Mouse (Mus musculus): Measurements from ENCODE around the gene Klf6. TPM values are rescaled to one million over a fixed set of nuclear protein-coding genes. Genes with fewer than 3 reads are reported as not detected.

The Klf6 gene
- polyA plus RNA-seq, 1 experiment = 32.9 TPM

DNA sequence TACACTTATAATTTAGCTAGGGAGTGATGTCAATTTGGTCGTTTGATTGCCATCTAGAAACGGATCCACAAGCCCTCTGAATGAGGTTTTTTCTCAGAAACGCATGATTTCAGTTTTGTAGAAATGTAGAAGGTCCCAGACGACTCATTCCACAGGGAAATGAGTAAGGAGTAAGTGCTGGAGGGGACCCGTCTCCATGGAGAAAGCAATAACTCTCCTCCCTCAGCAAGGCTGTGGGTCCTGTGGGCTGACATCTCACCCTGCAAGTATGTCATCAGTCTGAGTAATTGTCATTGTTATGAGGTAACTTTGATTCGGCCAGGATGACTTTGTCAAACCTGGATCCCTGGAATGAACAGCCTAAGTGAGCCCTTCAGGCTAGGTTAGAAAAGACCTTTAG, 4.8 kb downstream of the Klf6 start:
- WGBS = 83% methylated on average over 6 of the region's 6 CpGs
- no peak for TF ChIP-seq POLR2A (IDR thresholded peaks at IDR 0.05; ENCODE audit: borderline replicate concordance, control insufficient read depth, low read depth, low read length)
- TF ChIP-seq CTCF (IDR thresholded peaks at IDR 0.05; ENCODE audit: control insufficient read depth, insufficient read depth, low read length) = no peak
- Histone ChIP-seq H3K4me1 (ENCODE audit: control insufficient read depth, insufficient read depth, low read length) (peaks cover 4% of the 10 kb centered on the region; the same call in 1 of the 2 replicates), H3K27ac (ENCODE audit: control insufficient read depth, insufficient read depth, low read depth, low read length, poor library complexity) (no peak overlapping the region), H3K4me3 (replicated peaks; ENCODE audit: control insufficient read depth, low read depth, low read length) (no peak overlapping the region)

DNA sequence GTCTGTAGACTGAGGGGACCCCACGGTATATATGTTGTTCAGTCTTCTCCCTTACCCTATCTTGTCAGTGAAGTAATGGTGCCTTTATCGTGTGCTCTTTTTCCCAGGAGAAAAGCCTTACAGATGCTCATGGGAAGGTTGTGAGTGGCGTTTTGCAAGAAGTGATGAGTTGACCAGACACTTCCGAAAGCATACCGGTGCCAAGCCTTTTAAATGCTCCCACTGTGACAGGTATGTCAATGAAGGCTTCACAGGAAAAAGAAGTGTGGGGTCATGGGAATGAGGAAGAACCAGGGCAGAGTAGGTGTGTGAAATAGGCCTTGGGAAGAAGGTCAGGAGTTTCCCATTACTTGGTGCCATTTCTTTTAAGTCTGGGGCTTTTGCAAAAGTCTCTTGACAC, 5.2 kb downstream of the Klf6 start:
- 86% methylated on average over 5 of the region's 5 CpGs for WGBS
- Histone ChIP-seq H3K4me1 (ENCODE audit: control insufficient read depth, insufficient read depth, low read length) (peaks cover 4% of the 10 kb centered on the region; the same call in 1 of the 2 replicates), H3K27ac (ENCODE audit: control insufficient read depth, insufficient read depth, low read depth, low read length, poor library complexity) (no peak overlapping the region), H3K4me3 (replicated peaks; ENCODE audit: control insufficient read depth, low read depth, low read length) (no peak overlapping the region)
- no peak for TF ChIP-seq CTCF (IDR thresholded peaks at IDR 0.05; ENCODE audit: control insufficient read depth, insufficient read depth, low read length)
- TF ChIP-seq POLR2A (IDR thresholded peaks at IDR 0.05; ENCODE audit: borderline replicate concordance, control insufficient read depth, low read depth, low read length) = no peak

DNA sequence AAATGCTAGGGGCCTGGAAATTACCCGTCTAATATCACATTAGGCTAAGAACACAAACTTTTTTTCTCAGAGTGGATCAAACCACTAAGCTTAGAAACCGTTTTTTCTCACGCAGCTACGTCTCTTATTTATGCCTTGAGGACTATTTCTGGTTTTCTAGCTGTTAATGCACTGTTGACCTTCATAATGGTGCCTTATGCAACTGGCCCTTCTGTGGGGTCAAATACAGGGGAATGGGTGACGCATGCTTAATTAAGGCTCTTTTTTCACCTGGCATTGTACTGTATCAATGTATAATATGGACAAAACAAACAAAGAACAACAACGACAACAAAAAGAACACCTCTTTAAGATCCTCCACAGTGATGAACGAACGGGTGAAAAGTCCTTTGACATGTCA, 7.1 kb downstream of the Klf6 start:
- Histone ChIP-seq H3K4me1 (ENCODE audit: control insufficient read depth, insufficient read depth, low read length) (peaks cover 5% of the 10 kb centered on the region; the same call in 1 of the 2 replicates), H3K27ac (ENCODE audit: control insufficient read depth, insufficient read depth, low read depth, low read length, poor library complexity) (no peak overlapping the region), H3K4me3 (replicated peaks; ENCODE audit: control insufficient read depth, low read depth, low read length) (no peak overlapping the region)
- 75% methylated on average over 8 of the region's 8 CpGs for WGBS
- no peak for TF ChIP-seq CTCF (IDR thresholded peaks at IDR 0.05; ENCODE audit: control insufficient read depth, insufficient read depth, low read length)
- TF ChIP-seq POLR2A (IDR thresholded peaks at IDR 0.05; ENCODE audit: borderline replicate concordance, control insufficient read depth, low read depth, low read length) = no peak

DNA sequence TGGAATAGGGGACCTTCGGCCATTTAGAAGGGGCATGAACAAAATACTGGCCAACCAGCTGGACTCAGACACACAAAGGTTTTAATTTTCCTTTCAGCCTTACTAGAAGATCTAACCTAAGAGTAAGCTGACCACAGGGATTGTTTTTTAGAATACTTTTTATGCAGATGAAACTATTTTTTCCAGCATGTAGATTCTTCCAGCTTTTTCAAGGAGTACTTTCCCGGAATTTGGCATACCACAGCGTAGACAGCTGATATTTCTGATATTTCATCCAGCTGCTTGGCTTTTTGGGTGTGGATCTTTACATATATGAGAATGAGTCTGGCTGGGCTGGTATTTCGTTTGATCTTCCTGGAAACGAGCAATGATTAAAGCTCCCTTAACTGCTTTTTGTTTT, 8.2 kb downstream of the Klf6 start:
- peaks cover 6% of the 10 kb centered on the region; the same call in 1 of the 2 replicates for H3K4me1 ChIP-seq (ENCODE audit: control insufficient read depth, insufficient read depth, low read length)
- H3K27ac ChIP-seq (ENCODE audit: control insufficient read depth, insufficient read depth, low read depth, low read length, poor library complexity) = no peak overlapping the region
- WGBS = 78% methylated on average over 5 of the region's 5 CpGs

DNA sequence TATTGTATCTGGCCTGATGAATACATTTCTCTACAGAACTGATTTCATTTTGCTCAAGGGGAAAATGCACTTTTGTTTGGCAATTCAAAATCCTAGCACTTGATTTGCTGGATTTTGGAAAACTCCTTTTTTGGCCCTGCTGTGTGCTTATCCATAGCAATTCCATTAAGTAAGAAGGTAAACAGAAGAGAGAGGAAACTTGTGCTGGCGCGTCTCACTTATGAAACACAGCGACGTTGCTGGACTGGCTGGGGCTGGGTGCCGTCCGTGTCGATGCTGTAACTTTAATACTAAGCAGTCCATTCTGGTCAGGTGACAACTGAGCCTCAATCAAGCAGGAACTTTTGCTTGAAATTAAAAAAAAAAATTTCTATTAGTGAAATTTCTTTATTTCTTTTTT, 8.6 kb downstream of the Klf6 start:
- TF ChIP-seq CTCF (IDR thresholded peaks at IDR 0.05; ENCODE audit: control insufficient read depth, insufficient read depth, low read length) (no peak), POLR2A (IDR thresholded peaks at IDR 0.05; ENCODE audit: borderline replicate concordance, control insufficient read depth, low read depth, low read length) (no peak)
- H3K4me3 ChIP-seq (replicated peaks; ENCODE audit: control insufficient read depth, low read depth, low read length) = no peak overlapping the region
- no peak overlapping the region for H3K27ac ChIP-seq (ENCODE audit: control insufficient read depth, insufficient read depth, low read depth, low read length, poor library complexity)
- WGBS = 41% methylated on average over 7 of the region's 7 CpGs
- peaks cover 6% of the 10 kb centered on the region; the same call in 1 of the 2 replicates for H3K4me1 ChIP-seq (ENCODE audit: control insufficient read depth, insufficient read depth, low read length)

More for the DNA sequence above, 8.2 kb downstream of the Klf6 start:
- no peak overlapping the region for H3K4me3 ChIP-seq (replicated peaks; ENCODE audit: control insufficient read depth, low read depth, low read length)
- TF ChIP-seq POLR2A (IDR thresholded peaks at IDR 0.05; ENCODE audit: borderline replicate concordance, control insufficient read depth, low read depth, low read length) (no peak), CTCF (IDR thresholded peaks at IDR 0.05; ENCODE audit: control insufficient read depth, insufficient read depth, low read length) (no peak)

DNA sequence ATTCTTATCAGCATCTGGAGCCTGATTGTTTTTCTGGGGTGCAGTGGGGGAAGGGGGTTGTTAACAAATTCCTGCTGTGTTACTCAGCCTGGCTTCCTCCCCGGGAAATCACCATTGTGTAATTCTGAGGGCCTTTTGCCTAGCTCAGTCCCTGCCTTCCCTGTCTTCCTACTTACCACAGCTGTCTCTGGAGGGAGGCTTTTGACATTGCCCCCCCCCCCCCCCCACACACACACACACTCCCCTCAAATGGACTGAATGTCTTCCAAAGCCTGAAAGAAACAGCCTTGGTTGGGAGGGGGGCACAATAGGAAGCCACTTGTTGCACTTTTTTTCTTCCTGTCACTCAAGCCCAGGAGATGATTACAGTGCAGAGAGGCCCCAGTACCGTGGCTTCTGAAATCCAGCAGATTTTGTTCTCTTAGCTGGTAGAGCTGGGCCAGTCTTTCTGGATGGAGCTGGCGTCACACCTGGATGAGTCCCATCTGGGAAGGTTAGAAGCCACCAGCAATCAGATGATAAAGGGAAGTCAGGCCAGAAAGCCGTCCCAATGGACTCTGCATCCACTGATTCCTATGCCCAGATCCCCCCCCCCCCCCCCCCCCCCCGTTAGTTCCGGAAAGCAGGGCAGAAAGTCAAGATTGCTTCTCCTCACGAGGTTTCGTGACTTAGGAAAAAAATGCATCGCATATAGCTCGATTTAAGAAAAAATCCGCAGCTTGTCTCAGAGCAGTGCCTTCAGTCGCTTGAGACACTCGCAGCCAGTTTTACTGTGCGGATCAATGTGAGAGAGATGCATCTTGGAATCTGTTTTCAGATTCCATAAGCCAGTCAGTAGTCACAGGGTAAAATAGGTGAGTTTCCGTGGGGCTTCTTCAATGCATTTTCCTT, 9.3 kb downstream of the Klf6 start:
- no peak overlapping the region for H3K4me3 ChIP-seq (replicated peaks; ENCODE audit: control insufficient read depth, low read depth, low read length)
- TF ChIP-seq CTCF (IDR thresholded peaks at IDR 0.05; ENCODE audit: control insufficient read depth, insufficient read depth, low read length) = no peak
- TF ChIP-seq POLR2A (IDR thresholded peaks at IDR 0.05; ENCODE audit: borderline replicate concordance, control insufficient read depth, low read depth, low read length) = no peak
- H3K27ac ChIP-seq (ENCODE audit: control insufficient read depth, insufficient read depth, low read depth, low read length, poor library complexity) = peak overlapping the region; percentile 23; the same call in 1 of the 2 replicates
- 24% methylated on average over 15 of the region's 15 CpGs for WGBS
- peaks cover 3% of the 10 kb centered on the region; the same call in 1 of the 2 replicates for H3K4me1 ChIP-seq (ENCODE audit: control insufficient read depth, insufficient read depth, low read length)

DNA sequence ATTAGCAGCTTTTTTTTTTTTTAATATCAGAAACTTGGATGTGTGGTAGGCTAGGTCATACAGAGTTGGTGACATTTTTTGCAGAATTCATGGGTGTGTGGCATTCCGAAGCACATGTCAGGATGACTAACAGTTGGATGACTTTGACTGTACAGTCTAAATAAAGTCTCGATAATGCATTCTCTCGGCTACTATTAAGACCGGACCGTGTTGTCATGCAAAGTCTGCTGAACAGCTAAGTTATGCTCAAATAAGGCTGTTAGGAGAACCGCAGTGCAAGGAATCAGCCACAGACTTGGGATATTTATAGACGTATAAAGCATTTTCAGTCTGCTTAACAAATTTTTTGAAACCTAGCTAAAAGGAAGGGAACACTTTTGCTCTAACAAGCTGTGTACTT, 10.1 kb downstream of the Klf6 start:
- no peak for TF ChIP-seq POLR2A (IDR thresholded peaks at IDR 0.05; ENCODE audit: borderline replicate concordance, control insufficient read depth, low read depth, low read length)
- no peak for TF ChIP-seq CTCF (IDR thresholded peaks at IDR 0.05; ENCODE audit: control insufficient read depth, insufficient read depth, low read length)
- Histone ChIP-seq H3K4me3 (replicated peaks; ENCODE audit: control insufficient read depth, low read depth, low read length) (no peak overlapping the region), H3K4me1 (ENCODE audit: control insufficient read depth, insufficient read depth, low read length) (peaks cover 3% of the 10 kb centered on the region; the same call in 1 of the 2 replicates), H3K27ac (ENCODE audit: control insufficient read depth, insufficient read depth, low read depth, low read length, poor library complexity) (no peak overlapping the region)
- 78% methylated on average over 7 of the region's 7 CpGs for WGBS

DNA sequence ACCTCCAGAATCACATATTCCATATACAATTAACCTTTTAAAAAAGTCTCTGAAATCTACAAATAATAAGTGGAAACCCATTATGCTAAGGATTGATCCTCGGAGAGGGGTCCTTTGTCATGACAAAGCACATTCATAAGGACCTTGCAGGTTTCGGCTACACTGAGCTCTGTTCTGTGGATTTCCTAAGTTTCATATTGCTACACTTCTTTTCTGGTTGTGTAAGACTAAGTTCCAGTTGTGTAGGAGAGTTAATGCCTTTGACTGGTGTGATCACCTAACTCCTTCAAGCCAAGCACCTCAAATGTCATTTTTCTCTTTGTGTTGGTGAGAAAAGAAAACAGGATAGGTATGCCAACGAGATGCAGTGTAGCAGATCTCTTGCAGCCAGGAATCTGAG, 12.4 kb downstream of the Klf6 start:
- 47% methylated on average over 3 of the region's 3 CpGs for WGBS
- TF ChIP-seq POLR2A (IDR thresholded peaks at IDR 0.05; ENCODE audit: borderline replicate concordance, control insufficient read depth, low read depth, low read length) (no peak), CTCF (IDR thresholded peaks at IDR 0.05; ENCODE audit: control insufficient read depth, insufficient read depth, low read length) (no peak)
- peaks cover 3% of the 10 kb centered on the region; the same call in 1 of the 2 replicates for H3K4me1 ChIP-seq (ENCODE audit: control insufficient read depth, insufficient read depth, low read length)
- no peak overlapping the region; the same call in 1 of the 2 replicates for H3K27ac ChIP-seq (ENCODE audit: control insufficient read depth, insufficient read depth, low read depth, low read length, poor library complexity)
- H3K4me3 ChIP-seq (replicated peaks; ENCODE audit: control insufficient read depth, low read depth, low read length) = peak overlapping the region; percentile 13

All from bone marrow, adult 2 months (tissue).